Comparison of ENCODE assay signal across 9 mouse cellular contexts in genomic region chr17:48031521-48032430, GRCm38 (mm10). TPM values are rescaled to one million over a fixed set of nuclear protein-coding genes. Genes with fewer than 3 reads are reported as not detected.
DNase-seq lines count a peak whose midpoint lies in the region; ATAC-seq and TF ChIP-seq lines count a peak whose summit lies in the region.
"Had no signal": no experiment of that assay in that cellular context is flagged by ENCODE, and none has a peak within 500 bp of the region (broad histone marks: within the 10 kb centered on the region; RNA-seq: fewer than 3 reads in every experiment).

No protein-coding gene starts in this region.

- H3K36me3 ChIP-seq in heart, embryonic 10.5 days: no peaks in the 10 kb centered on the region
- H3K36me3 ChIP-seq in MEL (ENCODE audit: control insufficient read depth in 1 of 2, insufficient read depth in 2 of 2, low read length in 2 of 2): no peaks in the 10 kb centered on the region
- no peaks in the 10 kb centered on the region for H3K36me3 ChIP-seq in forebrain, embryonic 16.5 days (ENCODE audit: control insufficient read depth, insufficient read depth)
- H3K36me3 ChIP-seq in limb, embryonic 14.5 days (ENCODE audit: control insufficient read depth, insufficient read depth, low read length): no peaks in the 10 kb centered on the region
- no peaks in the 10 kb centered on the region for H3K36me3 ChIP-seq in midbrain, embryonic 15.5 days (replicated peaks)

- DNase-seq in heart, embryonic 10.5 days (ENCODE audit: low spot score): peak; percentile 86
- no peak for DNase-seq in heart, adult 8-10 months (ENCODE audit: low spot score)
- no peak for DNase-seq in MEL (ENCODE audit: low read depth, low spot score)
- DNase-seq in limb, embryonic 14.5 days (ENCODE audit: low spot score): peak; percentile 77
- DNase-seq in c-Kit-positive CD71-positive TER-119-positive erythroid progenitor cells, embryonic 14.5 days (ENCODE audit: low spot score): no peak
- no peak for DNase-seq in layer of hippocampus, adult 18-20 months (ENCODE audit: low spot score in 2 of 2)

- TF ChIP-seq RAD21 in MEL (IDR thresholded peaks at IDR 0.05; ENCODE audit: low read depth, low read length): no peak

- no peak for TF ChIP-seq POLR2A in MEL (IDR thresholded peaks at IDR 0.05; ENCODE audit: control insufficient read depth in 1 of 2, insufficient read depth in 1 of 2, low read depth in 1 of 2, low read length in 2 of 2, poor library complexity in 1 of 2)
- TF ChIP-seq POLR2A in limb, embryonic 14.5 days (IDR thresholded peaks at IDR 0.05; ENCODE audit: borderline replicate concordance, extremely low read depth, insufficient read depth, insufficient read length): no peak

- H3K4me2 ChIP-seq in forebrain, embryonic 16.5 days (ENCODE audit: low read length): peak overlapping the region; percentile 64
- H3K4me2 ChIP-seq in limb, embryonic 14.5 days (replicated peaks; ENCODE audit: low read depth, low read length, severe bottlenecking): peak overlapping the region; percentile 69
- peak overlapping the region; percentile 65 for H3K4me2 ChIP-seq in midbrain, embryonic 15.5 days

- no peaks in the 10 kb centered on the region for H3K79me2 ChIP-seq in MEL (ENCODE audit: control insufficient read depth, insufficient read depth, low read length, poor library complexity)

- ATAC-seq in forebrain, embryonic 16.5 days: peak; percentile 49
- peak; percentile 77 for ATAC-seq in limb, embryonic 14.5 days (ENCODE audit: low FRiP score, low read depth)
- ATAC-seq in midbrain, embryonic 15.5 days (replicated peaks): peak; percentile 47; the same call in 1 of the 2 replicates

- no peak for TF ChIP-seq EP300 in MEL (IDR thresholded peaks at IDR 0.05; ENCODE audit: low read depth in 1 of 2, low read length in 2 of 2)

- peak overlapping the region; percentile 68 for H3K4me3 ChIP-seq in heart, embryonic 10.5 days
- no peak overlapping the region for H3K4me3 ChIP-seq in MEL (ENCODE audit: control insufficient read depth in 1 of 2, insufficient read depth in 1 of 2, low read depth in 2 of 2, low read length in 2 of 2)
- peak overlapping the region; percentile 36 for H3K4me3 ChIP-seq in forebrain, embryonic 16.5 days (replicated peaks; ENCODE audit: low read length)
- peak overlapping the region; percentile 27 for H3K4me3 ChIP-seq in limb, embryonic 14.5 days (replicated peaks; ENCODE audit: low read length)
- peak overlapping the region; percentile 32 for H3K4me3 ChIP-seq in midbrain, embryonic 15.5 days

- 0 out of 2 replicates have a peak, but pooled peaks cover 5% of the 10 kb centered on the region for H3K27me3 ChIP-seq in heart, embryonic 10.5 days (ENCODE audit: insufficient read depth, poor library complexity, severe bottlenecking)
- H3K27me3 ChIP-seq in MEL (ENCODE audit: control insufficient read depth in 1 of 2, insufficient read depth in 2 of 2, low read length in 2 of 2): no peaks in the 10 kb centered on the region
- H3K27me3 ChIP-seq in forebrain, embryonic 16.5 days (replicated peaks; ENCODE audit: control insufficient read depth, insufficient read depth, low read length): no peaks in the 10 kb centered on the region; the same call in 1 of the 2 replicates
- H3K27me3 ChIP-seq in limb, embryonic 14.5 days (ENCODE audit: control insufficient read depth, insufficient read depth, low read length): no peaks in the 10 kb centered on the region
- H3K27me3 ChIP-seq in midbrain, embryonic 15.5 days (replicated peaks): peaks cover 10% of the 10 kb centered on the region

- H3K4me1 ChIP-seq in heart, embryonic 10.5 days: peaks cover 62% of the 10 kb centered on the region
- 0 out of 4 replicates have a peak, but pooled peaks cover 0 to 3% of the 10 kb centered on the region in 2 experiments for H3K4me1 ChIP-seq in MEL (ENCODE audit: control insufficient read depth in 1 of 2, insufficient read depth in 2 of 2, low read length in 2 of 2)
- peaks cover 27% of the 10 kb centered on the region for H3K4me1 ChIP-seq in forebrain, embryonic 16.5 days (replicated peaks; ENCODE audit: control insufficient read depth, insufficient read depth, low read length)
- peaks cover 48% of the 10 kb centered on the region for H3K4me1 ChIP-seq in limb, embryonic 14.5 days (ENCODE audit: control insufficient read depth, insufficient read depth, low read length)
- peaks cover 23% of the 10 kb centered on the region for H3K4me1 ChIP-seq in midbrain, embryonic 15.5 days

- peak overlapping the region; percentile 92 for H3K27ac ChIP-seq in heart, embryonic 10.5 days
- H3K27ac ChIP-seq in MEL (ENCODE audit: control insufficient read depth, low read depth, low read length): no peak overlapping the region
- H3K27ac ChIP-seq in forebrain, embryonic 16.5 days (ENCODE audit: low read length): no peak overlapping the region
- peak overlapping the region; percentile 82 for H3K27ac ChIP-seq in limb, embryonic 14.5 days (replicated peaks; ENCODE audit: low read depth, low read length)
- no peak overlapping the region for H3K27ac ChIP-seq in midbrain, embryonic 15.5 days

- H3K9me3 ChIP-seq in heart, embryonic 10.5 days: no peaks in the 10 kb centered on the region
- no peaks in the 10 kb centered on the region for H3K9me3 ChIP-seq in MEL (replicated peaks; ENCODE audit: insufficient read depth, low read length)
- H3K9me3 ChIP-seq in forebrain, embryonic 16.5 days (ENCODE audit: control insufficient read depth, low read length): no peaks in the 10 kb centered on the region
- H3K9me3 ChIP-seq in limb, embryonic 14.5 days (ENCODE audit: control insufficient read depth, low read length): no peaks in the 10 kb centered on the region
- H3K9me3 ChIP-seq in midbrain, embryonic 15.5 days: no peaks in the 10 kb centered on the region

- 4% methylated on average over 42 of the region's 42 CpGs for WGBS in heart, embryonic 10.5 days
- 4% methylated on average over 41 of the region's 42 CpGs for WGBS in forebrain, embryonic 16.5 days
- 4% methylated on average over 41 of the region's 42 CpGs for WGBS in limb, embryonic 14.5 days
- 5% methylated on average over 42 of the region's 42 CpGs for WGBS in midbrain, embryonic 15.5 days

- no peak overlapping the region for H3K9ac ChIP-seq in MEL (ENCODE audit: control insufficient read depth, low read depth, low read length, poor library complexity, severe bottlenecking)
- peak overlapping the region; percentile 47 for H3K9ac ChIP-seq in forebrain, embryonic 16.5 days (replicated peaks; ENCODE audit: low read depth, low read length)
- peak overlapping the region; percentile 47 for H3K9ac ChIP-seq in limb, embryonic 14.5 days (ENCODE audit: low read depth, low read length, severe bottlenecking)
- peak overlapping the region; percentile 33 for H3K9ac ChIP-seq in midbrain, embryonic 15.5 days

- peak; percentile 6 to 14 (median 10); a peak in 1 of 6 replicates for TF ChIP-seq CTCF in MEL (IDR thresholded peaks at IDR 0.05 in 2 of 3, conservative IDR thresholded peaks at IDR 0.05 in 1 of 3; ENCODE audit: control insufficient read depth in 1 of 3, insufficient read depth in 1 of 3, low read depth in 2 of 3, low read length in 3 of 3, poor library complexity in 1 of 3, severe bottlenecking in 1 of 3)

TF ChIP-seq in MEL, 35 proteins besides CTCF, POLR2A, EP300 and RAD21 (continues in another document):
- TF ChIP-seq ETS1 (IDR thresholded peaks at IDR 0.05; ENCODE audit: low read depth, low read length): no peak
- TF ChIP-seq ELF1 (IDR thresholded peaks at IDR 0.05; ENCODE audit: low read depth, low read length): no peak
- no peak for TF ChIP-seq MYC (IDR thresholded peaks at IDR 0.05; ENCODE audit: low read depth, low read length)
- TF ChIP-seq TBP (IDR thresholded peaks at IDR 0.05; ENCODE audit: low read depth, low read length): no peak
- no peak for TF ChIP-seq KAT2A (conservative IDR thresholded peaks at IDR 0.05; ENCODE audit: low read depth, low read length)
- TF ChIP-seq NELFE (IDR thresholded peaks at IDR 0.05; ENCODE audit: low read depth, low read length): no peak
- TF ChIP-seq ZNF384 (IDR thresholded peaks at IDR 0.05; ENCODE audit: low read depth, low read length): no peak
- TF ChIP-seq MYB (IDR thresholded peaks at IDR 0.05; ENCODE audit: low read depth, low read length): no peak
- no peak for TF ChIP-seq ZC3H11A (IDR thresholded peaks at IDR 0.05; ENCODE audit: low read depth, low read length)
- no peak for TF ChIP-seq TCF12 (IDR thresholded peaks at IDR 0.05; ENCODE audit: low read depth, low read length)
- no peak for TF ChIP-seq CHD2 (IDR thresholded peaks at IDR 0.05; ENCODE audit: low read length)
- TF ChIP-seq JUND (IDR thresholded peaks at IDR 0.05; ENCODE audit: low read depth, low read length): no peak
- TF ChIP-seq UBTF (IDR thresholded peaks at IDR 0.05; ENCODE audit: borderline replicate concordance, insufficient read depth, low read depth, low read length): no peak
- TF ChIP-seq MEF2A (IDR thresholded peaks at IDR 0.05; ENCODE audit: extremely low read depth, insufficient replicate concordance, low read depth, low read length, poor library complexity, severe bottlenecking): no peak
- TF ChIP-seq MXI1 (IDR thresholded peaks at IDR 0.05; ENCODE audit: low read depth, low read length): no peak
- no peak for TF ChIP-seq GATA1 (IDR thresholded peaks at IDR 0.05; ENCODE audit: low read depth, low read length)

RNA-seq across cellular contexts. Expression of gene 1700122O11Rik, which starts 6.3 kb away (rescaled TPM):
- not detected in 2 replicates for polyA plus RNA-seq in heart, embryonic 10.5 days (2016; fragmentation: Nextera tagmentation; extraction: Ambion mirVana)
- total RNA-seq in heart, adult 8-10 months (2022): not detected
- total RNA-seq in MEL (2012; rRNA removed): not detected in 2 replicates
- polyA plus RNA-seq in MEL (2012; ENCODE audit: insufficient read depth in 1 of 2, insufficient read length in 2 of 2, low read depth in 1 of 2, low replicate concordance in 2 of 2, missing spikeins in 1 of 2): not detected
- not detected in 2 replicates for polyA plus RNA-seq in forebrain, embryonic 16.5 days (2015; fragmentation: Nextera tagmentation; extraction: Ambion mirVana)
- polyA plus RNA-seq in limb, embryonic 14.5 days (2012; rRNA removed): not detected in 2 replicates
- not detected in 2 replicates for polyA plus RNA-seq in limb, embryonic 14.5 days (2014; fragmentation: Nextera tagmentation; extraction: Ambion mirVana)
- not detected in 2 replicates for polyA plus RNA-seq in midbrain, embryonic 15.5 days (2015; fragmentation: Nextera tagmentation; extraction: Ambion mirVana)
- total RNA-seq in layer of hippocampus, adult 18-20 months (2021): not detected
- total RNA-seq: layer of hippocampus, postnatal 25 days had no signal

RNA-seq across cellular contexts. Expression of gene 1700067P10Rik, which starts 57.3 kb away (rescaled TPM):
- not detected in 2 replicates for polyA plus RNA-seq in heart, embryonic 10.5 days (2016; fragmentation: Nextera tagmentation; extraction: Ambion mirVana)
- not detected for total RNA-seq in heart, adult 8-10 months (2022)
- not detected in 2 replicates for total RNA-seq in MEL (2012; rRNA removed)
- not detected for polyA plus RNA-seq in MEL (2012; ENCODE audit: insufficient read depth in 1 of 2, insufficient read length in 2 of 2, low read depth in 1 of 2, low replicate concordance in 2 of 2, missing spikeins in 1 of 2)
- polyA plus RNA-seq in forebrain, embryonic 16.5 days (2015; fragmentation: Nextera tagmentation; extraction: Ambion mirVana): not detected in 2 replicates
- polyA plus RNA-seq in limb, embryonic 14.5 days (2012; rRNA removed): 0.08 TPM in 1 of 2 replicates, not detected in the other
- not detected in 2 replicates for polyA plus RNA-seq in limb, embryonic 14.5 days (2014; fragmentation: Nextera tagmentation; extraction: Ambion mirVana)
- polyA plus RNA-seq in midbrain, embryonic 15.5 days (2015; fragmentation: Nextera tagmentation; extraction: Ambion mirVana): 0.22 TPM in 1 of 2 replicates, not detected in the other
- not detected for total RNA-seq in layer of hippocampus, adult 18-20 months (2021)
- total RNA-seq: layer of hippocampus, postnatal 25 days had no signal

Comparison
In these comparisons a context has a peak if more than half of its experiments do, and no peak if none do; other contexts are left out.
1. DNase-seq: peak in heart, embryonic 10.5 days (single experiment) and limb, embryonic 14.5 days (single experiment); none in heart, adult 8-10 months (single experiment), MEL (single experiment), c-Kit-positive CD71-positive TER-119-positive erythroid progenitor cells, embryonic 14.5 days (single experiment) and layer of hippocampus, adult 18-20 months (0 of 2).
2. H3K27ac ChIP-seq: peak in heart, embryonic 10.5 days (single experiment) and limb, embryonic 14.5 days (single experiment); none in MEL (single experiment), forebrain, embryonic 16.5 days (single experiment) and midbrain, embryonic 15.5 days (single experiment).
3. H3K4me3 ChIP-seq: peak in heart, embryonic 10.5 days (single experiment), forebrain, embryonic 16.5 days (single experiment), limb, embryonic 14.5 days (single experiment) and midbrain, embryonic 15.5 days (single experiment); none in MEL (0 of 2).
4. Peak in every context shown above with its lines, with median percentiles within 50 percentile points of each other: ATAC-seq and H3K4me2 ChIP-seq.